Mouse (Mus musculus) neural tube, embryonic 14.5 days (tissue): ENCODE data around the gene Naaladl2. TPM values are rescaled to one million over a fixed set of nuclear protein-coding genes. Genes with fewer than 3 reads are reported as not detected.

Source experiments
- ATAC-seq: fragments of 200-750 bp; cut with Nextera tagmentation; 2 replicates; pipeline ENCODE4 v1.8.0; 2017; ENCODE audit warnings: low read depth, mild to moderate bottlenecking, moderate TSS enrichment, moderate library complexity
- H3K27ac ChIP-seq: fragments of 300-500 bp; sonication (generic); 2 replicates; pipeline ENCODE4 v1.5.1; 2014; ENCODE audit warnings: low read depth, mild to moderate bottlenecking, control low read depth, low read length, moderate library complexity, mixed read lengths
- H3K27me3 ChIP-seq: fragments of 300-500 bp; sonication (generic); 2 replicates; pipeline ENCODE4 v1.6.1; 2014; ENCODE audit warnings: low read length; ENCODE audit not compliant: control insufficient read depth, insufficient read depth
- H3K36me3 ChIP-seq: fragments of 300-500 bp; sonication (generic); 2 replicates; pipeline ENCODE4 v1.6.1; 2014; ENCODE audit warnings: low read length, mixed read lengths; ENCODE audit not compliant: control insufficient read depth, insufficient read depth
- H3K4me1 ChIP-seq: fragments of 300-500 bp; sonication (generic); 2 replicates; pipeline ENCODE4 v1.6.1; 2014; ENCODE audit warnings: low read length; ENCODE audit not compliant: control insufficient read depth, insufficient read depth
- H3K4me2 ChIP-seq: fragments of 300-500 bp; sonication (generic); 2 replicates; pipeline ENCODE4 v1.6.1; 2014; ENCODE audit warnings: mild to moderate bottlenecking, low read depth, low read length, control low read depth
- H3K4me3 ChIP-seq: fragments of 300-500 bp; sonication (generic); 2 replicates; pipeline ENCODE4 v1.5.1; 2014; ENCODE audit warnings: low read depth, low read length, control low read depth, mixed read lengths
- H3K9ac ChIP-seq: fragments of 300-500 bp; sonication (generic); replicated peaks from 2 replicates; pipeline ENCODE4 v1.6.1; 2014; ENCODE audit warnings: low read depth, mild to moderate bottlenecking, control low read depth, low read length, mixed read lengths
- H3K9me3 ChIP-seq: fragments of 300-500 bp; sonication (generic); 2 replicates; pipeline ENCODE4 v1.6.1; 2016; ENCODE audit warnings: low read length; ENCODE audit not compliant: control insufficient read depth
- WGBS: fragments of 180-500 bp; shearing (Covaris S2); extraction: QIAGEN DNeasy Blood & Tissue Kit; methylation state at CpG from one replicate; pipeline ENCODE4 v1.1.7; 2014; 5-methylcytosine and 5-hydroxymethylcytosine counted together
- polyA plus RNA-seq: library from polyadenylated mRNA; unstranded; fragments of >200 nt; fragmentation: Nextera tagmentation; extraction: Ambion mirVana; gene quantifications from 2 replicates; pipeline ENCODE4 v1.2.1, GENCODE M21; 2014

Naaladl2 gene
- polyA plus RNA-seq, 1 experiment from 2014 or later: 0.58 TPM

GRCm38 (mm10) chr3:24552631-24553030, 591.4 kb downstream of the Naaladl2 start:
- no peak for ATAC-seq
- 66% methylated on average over 2 of the region's 2 CpGs for WGBS
- H3K4me3 ChIP-seq: no peak overlapping the region
- no peaks in the 10 kb centered on the region for H3K27me3 ChIP-seq
- no peak overlapping the region for H3K27ac ChIP-seq
- H3K9me3 ChIP-seq: no peaks in the 10 kb centered on the region
- H3K4me1 ChIP-seq: no peaks in the 10 kb centered on the region
- H3K36me3 ChIP-seq: no peaks in the 10 kb centered on the region
- no peak overlapping the region for H3K9ac ChIP-seq
- no peak overlapping the region for H3K4me2 ChIP-seq

DNA sequence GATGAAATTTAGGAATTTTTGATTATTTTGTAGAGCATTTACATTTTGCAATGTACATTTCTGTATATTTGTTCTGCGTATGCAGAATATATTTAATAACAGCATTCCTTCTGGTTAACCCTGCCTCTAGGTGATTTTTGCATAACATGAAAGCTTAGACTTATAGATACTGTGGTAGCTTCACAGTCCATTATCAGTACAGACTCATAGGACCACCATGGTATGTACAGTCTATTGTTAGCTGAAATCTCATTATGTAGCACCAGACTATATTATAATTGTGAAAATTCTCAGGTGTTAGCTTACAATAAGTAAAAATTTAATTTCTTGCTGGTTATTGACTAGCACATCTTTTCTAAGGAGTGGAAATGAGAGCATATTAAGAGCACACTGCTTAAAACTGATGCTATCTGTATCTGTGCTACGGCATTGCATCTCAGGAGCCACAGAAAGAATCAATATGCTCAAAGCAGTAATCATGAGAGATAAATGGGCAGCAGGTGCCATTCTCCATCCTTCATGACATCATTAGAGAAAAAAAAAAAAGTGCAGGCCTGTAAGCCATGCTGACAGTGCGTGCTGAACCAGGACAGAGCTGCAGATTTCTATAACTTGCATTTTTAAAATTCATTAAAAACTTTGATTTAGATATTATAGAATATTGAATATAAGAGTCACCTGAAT, 610.1 kb downstream of the Naaladl2 start:
- Histone ChIP-seq H3K9ac (no peak overlapping the region), H3K4me2 (no peak overlapping the region), H3K36me3 (no peaks in the 10 kb centered on the region), H3K27ac (no peak overlapping the region), H3K27me3 (no peaks in the 10 kb centered on the region), H3K9me3 (no peaks in the 10 kb centered on the region), H3K4me1 (no peaks in the 10 kb centered on the region), H3K4me3 (no peak overlapping the region)
- ATAC-seq: peak; percentile 58; the same call in 1 of the 2 replicates
- WGBS: 68% methylated on average over 3 of the region's 3 CpGs

DNA sequence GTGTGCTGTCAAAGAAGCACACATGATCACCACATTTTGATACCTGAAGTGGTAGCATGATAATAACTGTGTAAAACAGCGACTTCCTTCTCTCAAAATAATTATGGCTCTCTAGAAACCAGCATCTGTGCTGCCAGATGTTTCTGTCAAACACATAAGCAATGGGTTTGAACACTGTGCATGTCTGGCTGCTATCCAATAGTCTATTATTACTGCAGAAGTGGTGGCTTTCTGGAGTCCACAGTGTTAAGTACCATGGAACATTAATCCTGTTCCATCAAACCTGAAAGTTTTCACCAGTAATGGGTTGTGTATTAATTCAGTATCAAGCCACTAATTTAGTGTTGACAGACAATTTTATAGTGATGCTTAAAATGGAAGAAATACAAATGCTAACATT, 629.1 kb downstream of the Naaladl2 start:
- Histone ChIP-seq H3K9ac (no peak overlapping the region), H3K4me2 (no peak overlapping the region), H3K36me3 (no peaks in the 10 kb centered on the region), H3K4me1 (no peaks in the 10 kb centered on the region), H3K27me3 (no peaks in the 10 kb centered on the region), H3K27ac (no peak overlapping the region), H3K4me3 (no peak overlapping the region), H3K9me3 (no peaks in the 10 kb centered on the region)
- ATAC-seq: peak; percentile 49; the same call in 1 of the 2 replicates
- WGBS: 46% methylated on average over 1 of the region's 1 CpGs

DNA sequence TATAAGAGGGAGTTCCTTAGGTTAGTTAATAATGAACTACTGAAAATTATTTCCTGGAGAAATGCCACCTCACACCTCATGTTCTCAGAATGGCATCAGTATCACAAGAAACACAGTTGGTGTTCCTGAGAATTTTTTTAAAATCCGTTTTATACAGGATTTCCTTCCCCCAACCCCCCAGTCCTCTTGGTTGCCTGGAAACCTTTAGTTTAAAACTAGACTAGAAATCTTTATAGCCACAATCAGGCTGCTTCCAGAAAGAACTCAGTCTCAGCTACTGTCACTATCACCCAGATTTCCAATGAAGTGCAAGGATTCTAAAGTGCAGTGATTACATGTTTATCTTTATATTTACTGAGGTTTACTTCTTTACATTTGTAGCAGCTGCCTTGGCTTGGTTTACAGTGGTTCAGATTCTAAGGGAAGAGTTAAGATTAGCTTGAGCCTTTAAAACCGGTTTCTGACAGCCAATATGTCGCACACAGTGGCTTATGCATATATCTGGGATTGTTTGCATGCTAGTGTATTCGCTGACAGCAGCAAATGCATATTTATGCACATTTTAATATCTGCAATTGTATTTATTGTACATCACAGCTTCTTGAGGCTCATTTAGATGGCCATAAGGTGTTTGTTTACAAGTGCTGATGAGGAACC, 657.5 kb downstream of the Naaladl2 start:
- Histone ChIP-seq H3K9me3 (no peaks in the 10 kb centered on the region), H3K36me3 (no peaks in the 10 kb centered on the region), H3K4me1 (no peaks in the 10 kb centered on the region), H3K27ac (no peak overlapping the region), H3K9ac (no peak overlapping the region), H3K4me2 (no peak overlapping the region), H3K27me3 (no peaks in the 10 kb centered on the region), H3K4me3 (no peak overlapping the region)
- 73% methylated on average over 4 of the region's 4 CpGs for WGBS
- ATAC-seq: no peak

DNA sequence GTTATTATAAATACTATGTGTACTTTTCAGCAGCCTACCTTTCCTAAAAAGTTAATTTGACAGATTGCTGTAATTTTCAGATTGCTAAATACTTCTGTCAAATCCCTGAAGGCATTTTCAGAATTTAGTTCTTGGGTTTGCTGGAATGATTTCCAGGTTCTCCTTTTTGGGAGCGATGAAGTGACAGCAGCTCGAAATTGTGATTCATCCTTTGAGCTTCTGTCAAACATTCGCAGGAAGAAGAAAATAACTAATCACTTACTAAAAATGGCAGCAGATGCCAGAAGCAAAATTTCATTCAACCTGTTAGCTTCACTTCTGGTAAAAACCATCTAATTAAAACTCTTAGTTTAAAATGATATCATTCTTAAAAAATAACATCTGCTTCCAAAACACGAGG, 680.1 kb downstream of the Naaladl2 start:
- Histone ChIP-seq H3K9ac (no peak overlapping the region), H3K4me2 (no peak overlapping the region), H3K4me3 (no peak overlapping the region), H3K27ac (no peak overlapping the region), H3K9me3 (no peaks in the 10 kb centered on the region), H3K36me3 (no peaks in the 10 kb centered on the region), H3K27me3 (no peaks in the 10 kb centered on the region), H3K4me1 (no peaks in the 10 kb centered on the region)
- 91% methylated on average over 4 of the region's 4 CpGs for whole genome bisulfite sequencing
- no peak for ATAC-seq

GRCm38 (mm10) chr3:24440621-24441020, 703.4 kb downstream of the Naaladl2 start:
- WGBS: 78% methylated on average over 6 of the region's 6 CpGs
- no peak for ATAC-seq
- Histone ChIP-seq H3K36me3 (no peaks in the 10 kb centered on the region), H3K9me3 (no peaks in the 10 kb centered on the region), H3K9ac (no peak overlapping the region), H3K4me2 (no peak overlapping the region), H3K27me3 (no peaks in the 10 kb centered on the region), H3K4me3 (no peak overlapping the region), H3K4me1 (no peaks in the 10 kb centered on the region), H3K27ac (no peak overlapping the region)

DNA sequence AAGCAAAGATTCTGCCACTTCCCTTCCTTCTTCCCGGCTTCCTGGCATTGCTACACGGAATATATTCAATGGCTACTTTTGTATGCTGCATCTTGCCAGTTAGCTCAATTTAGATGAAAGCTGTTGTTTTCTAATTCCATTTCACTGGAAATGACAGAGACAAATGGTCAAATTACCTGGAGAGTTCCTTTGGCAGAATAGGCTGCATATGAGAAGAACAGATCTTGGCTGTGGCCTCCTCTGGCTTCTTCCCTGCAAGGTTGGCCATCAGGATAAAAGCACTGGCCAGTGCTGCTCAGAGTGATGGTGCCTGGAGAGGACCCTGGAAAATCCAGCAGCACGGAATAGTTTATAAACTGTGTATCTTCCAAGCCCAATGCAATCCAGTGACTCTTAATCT, 711.3 kb downstream of the Naaladl2 start:
- H3K9me3 ChIP-seq: no peaks in the 10 kb centered on the region
- no peak overlapping the region for H3K9ac ChIP-seq
- ATAC-seq: no peak
- H3K4me1 ChIP-seq: no peaks in the 10 kb centered on the region
- H3K4me3 ChIP-seq: no peak overlapping the region
- 88% methylated on average over 3 of the region's 3 CpGs for WGBS
- H3K27me3 ChIP-seq: no peaks in the 10 kb centered on the region
- H3K4me2 ChIP-seq: no peak overlapping the region
- H3K27ac ChIP-seq: no peak overlapping the region
- no peaks in the 10 kb centered on the region for H3K36me3 ChIP-seq

GRCm38 (mm10) chr3:24391737-24392136, 752.3 kb downstream of the Naaladl2 start:
- Histone ChIP-seq H3K27me3 (no peaks in the 10 kb centered on the region), H3K4me2 (no peak overlapping the region), H3K36me3 (no peaks in the 10 kb centered on the region), H3K9me3 (no peaks in the 10 kb centered on the region), H3K4me1 (no peaks in the 10 kb centered on the region), H3K27ac (no peak overlapping the region), H3K4me3 (no peak overlapping the region), H3K9ac (no peak overlapping the region)
- ATAC-seq: peak; percentile 63; the same call in 1 of the 2 replicates

GRCm38 (mm10) chr3:24391311-24391710, 752.8 kb downstream of the Naaladl2 start:
- ATAC-seq: peak; percentile 54; the same call in 1 of the 2 replicates
- 28% methylated on average over 1 of the region's 1 CpGs for WGBS
- Histone ChIP-seq H3K4me3 (no peak overlapping the region), H3K27ac (no peak overlapping the region), H3K9ac (no peak overlapping the region), H3K36me3 (no peaks in the 10 kb centered on the region), H3K4me1 (no peaks in the 10 kb centered on the region), H3K9me3 (no peaks in the 10 kb centered on the region), H3K27me3 (no peaks in the 10 kb centered on the region), H3K4me2 (no peak overlapping the region)
